Mouse (Mus musculus): ENCODE results near the gene Dlgap4. TPM values are rescaled to one million over a fixed set of nuclear protein-coding genes. Genes with fewer than 3 reads are reported as not detected.

Dlgap4 gene
- polyA plus RNA-seq, 1 experiment from 2014 or later, result 96.6 TPM

DNA sequence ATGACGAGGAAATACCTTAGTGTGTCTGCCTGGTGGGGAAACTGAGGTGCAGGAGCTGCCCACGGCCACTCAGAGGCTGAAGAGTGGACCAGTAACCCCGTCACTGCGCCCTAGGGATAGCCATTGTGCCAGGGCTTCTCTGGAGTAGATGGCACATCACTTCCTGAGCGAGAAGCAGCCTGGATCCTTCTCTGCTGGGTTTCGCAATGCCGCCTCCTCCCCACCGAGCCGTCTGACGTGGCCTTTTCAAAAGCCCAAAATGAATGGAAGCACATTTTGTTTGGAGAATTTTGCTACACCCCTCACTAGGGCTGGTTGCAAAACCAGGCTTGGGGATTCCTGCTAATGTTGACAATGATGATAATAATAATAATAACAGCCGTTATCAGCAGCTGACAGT is 4.0 kb downstream of the Dlgap4 start:
- no peak overlapping the region for H3K9ac ChIP-seq
- WGBS, result 29% methylated on average over 11 of the region's 11 CpGs
- no peak overlapping the region for H3K27ac ChIP-seq (replicated peaks)
- peaks cover 28% of the 10 kb centered on the region for H3K4me1 ChIP-seq
- H3K4me2 ChIP-seq (replicated peaks), result 0 out of 2 replicates have a peak overlapping the region, but pooled peaks have one; percentile 15
- no peaks in the 10 kb centered on the region for H3K9me3 ChIP-seq (replicated peaks)
- no peak for ATAC-seq (ENCODE audit: insufficient number of reproducible peaks, low FRiP score, low TSS enrichment, low read depth)
- no peak overlapping the region for H3K4me3 ChIP-seq (replicated peaks)
- peaks cover 52% of the 10 kb centered on the region for H3K27me3 ChIP-seq
- H3K36me3 ChIP-seq, result no peaks in the 10 kb centered on the region

DNA sequence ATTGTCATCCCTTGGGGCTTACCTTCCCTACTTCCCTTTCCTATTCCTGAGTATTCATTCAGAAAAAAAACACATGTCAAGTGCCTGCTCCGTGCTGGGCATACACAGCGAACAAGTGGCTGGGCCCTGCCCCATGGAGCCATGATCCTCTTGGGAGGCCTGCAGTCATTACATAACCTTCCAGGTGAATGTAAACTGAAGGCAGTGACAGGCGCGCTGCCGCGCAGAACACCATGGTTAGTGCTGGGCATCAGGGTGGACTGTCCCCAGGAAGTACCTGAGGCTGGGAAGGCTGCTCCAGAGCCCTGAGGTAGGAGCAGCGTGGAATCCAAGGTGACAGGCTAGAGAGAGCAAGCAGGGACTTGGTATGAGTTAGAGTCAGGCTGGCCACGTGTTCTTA is 7.4 kb downstream of the Dlgap4 start:
- no peaks in the 10 kb centered on the region for H3K36me3 ChIP-seq
- 0 out of 2 replicates have a peak, but pooled peaks cover 2% of the 10 kb centered on the region for H3K4me1 ChIP-seq
- 78% methylated on average over 8 of the region's 8 CpGs for WGBS
- H3K27ac ChIP-seq (replicated peaks), result no peak overlapping the region
- no peak for ATAC-seq (ENCODE audit: insufficient number of reproducible peaks, low FRiP score, low TSS enrichment, low read depth)
- H3K4me2 ChIP-seq (replicated peaks), result no peak overlapping the region
- no peaks in the 10 kb centered on the region for H3K9me3 ChIP-seq (replicated peaks)
- peaks cover 25% of the 10 kb centered on the region for H3K27me3 ChIP-seq
- no peak overlapping the region for H3K9ac ChIP-seq
- H3K4me3 ChIP-seq (replicated peaks), result no peak overlapping the region

- H3K4me2 ChIP-seq (replicated peaks), result no peak overlapping the region
- H3K4me3 ChIP-seq (replicated peaks), result no peak overlapping the region
- no peaks in the 10 kb centered on the region for H3K36me3 ChIP-seq
- no peak for ATAC-seq (ENCODE audit: insufficient number of reproducible peaks, low FRiP score, low TSS enrichment, low read depth)
- no peaks in the 10 kb centered on the region for H3K9me3 ChIP-seq (replicated peaks)
- WGBS, result 67% methylated on average over 5 of the region's 5 CpGs
- peaks cover 19% of the 10 kb centered on the region for H3K27me3 ChIP-seq
- no peak overlapping the region for H3K9ac ChIP-seq
- H3K27ac ChIP-seq (replicated peaks), result no peak overlapping the region
- 0 out of 2 replicates have a peak, but pooled peaks cover 2% of the 10 kb centered on the region for H3K4me1 ChIP-seq
Observed at GRCm38 (mm10) chr2:156621449-156621848, 7.9 kb downstream of the Dlgap4 start.

DNA sequence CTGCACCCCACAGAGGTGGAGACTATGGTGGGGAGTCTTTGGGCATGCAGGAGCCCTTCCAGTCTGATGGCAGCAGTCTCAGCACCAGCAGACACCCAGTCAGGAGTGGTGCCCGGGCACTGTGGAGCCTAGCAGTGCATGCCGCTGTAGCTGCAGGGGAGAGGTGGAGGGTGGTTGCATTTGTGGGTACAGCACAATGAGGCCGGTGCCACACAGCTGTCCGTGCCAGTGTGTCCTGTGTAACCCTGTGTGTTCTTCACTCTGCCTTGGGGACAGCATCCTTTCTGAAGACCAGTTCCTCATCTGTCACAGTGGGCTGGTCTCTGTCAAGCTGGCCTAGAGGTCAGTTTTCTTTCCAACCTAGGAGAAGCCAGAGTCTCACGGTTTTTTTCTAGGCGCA is 8.7 kb downstream of the Dlgap4 start:
- H3K9ac ChIP-seq, result no peak overlapping the region
- WGBS, result 88% methylated on average over 6 of the region's 6 CpGs
- no peaks in the 10 kb centered on the region for H3K36me3 ChIP-seq
- H3K27me3 ChIP-seq, result peaks cover 11% of the 10 kb centered on the region
- no peak overlapping the region for H3K4me2 ChIP-seq (replicated peaks)
- H3K27ac ChIP-seq (replicated peaks), result no peak overlapping the region
- H3K4me3 ChIP-seq (replicated peaks), result no peak overlapping the region
- ATAC-seq (ENCODE audit: insufficient number of reproducible peaks, low FRiP score, low TSS enrichment, low read depth), result no peak
- no peaks in the 10 kb centered on the region for H3K4me1 ChIP-seq
- H3K9me3 ChIP-seq (replicated peaks), result no peaks in the 10 kb centered on the region

DNA sequence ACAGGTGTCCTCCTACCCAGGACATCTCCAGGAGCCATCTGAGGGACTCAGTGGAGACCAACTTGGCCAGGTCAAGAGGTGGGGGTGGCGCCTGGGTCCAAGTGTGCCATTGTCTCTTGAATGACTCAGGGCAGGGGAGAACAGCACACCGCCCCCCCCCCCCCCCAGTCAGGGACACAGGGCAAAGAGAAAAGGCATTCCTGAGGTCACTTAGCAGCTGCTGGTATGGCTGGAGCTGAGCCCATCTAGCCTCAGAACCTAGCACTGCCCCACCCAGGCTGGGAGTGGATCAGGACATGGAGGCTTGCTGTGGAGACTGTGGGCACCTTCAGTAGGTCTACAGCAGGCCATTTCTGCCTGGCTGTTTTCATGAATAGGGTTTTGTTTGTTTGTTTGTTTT is 9.7 kb downstream of the Dlgap4 start:
- Histone ChIP-seq H3K36me3 (no peaks in the 10 kb centered on the region), H3K4me1 (no peaks in the 10 kb centered on the region), H3K9ac (no peak overlapping the region), H3K4me2 (replicated peaks) (no peak overlapping the region), H3K27me3 (peaks cover 8% of the 10 kb centered on the region; the same call in 1 of the 2 replicates), H3K4me3 (replicated peaks) (no peak overlapping the region), H3K27ac (replicated peaks) (no peak overlapping the region), H3K9me3 (replicated peaks) (no peaks in the 10 kb centered on the region)
- WGBS, result 87% methylated on average over 2 of the region's 2 CpGs
- ATAC-seq (ENCODE audit: insufficient number of reproducible peaks, low FRiP score, low TSS enrichment, low read depth), result no peak

GRCm38 (mm10) chr2:156625307-156625706 is 11.8 kb downstream of the Dlgap4 start:
- H3K4me2 ChIP-seq (replicated peaks), result no peak overlapping the region
- peaks cover 2% of the 10 kb centered on the region; the same call in 1 of the 2 replicates for H3K9me3 ChIP-seq (replicated peaks)
- no peaks in the 10 kb centered on the region for H3K4me1 ChIP-seq
- no peak overlapping the region for H3K27ac ChIP-seq (replicated peaks)
- H3K36me3 ChIP-seq, result no peaks in the 10 kb centered on the region
- 86% methylated on average over 18 of the region's 18 CpGs for WGBS
- no peak for ATAC-seq (ENCODE audit: insufficient number of reproducible peaks, low FRiP score, low TSS enrichment, low read depth)
- H3K4me3 ChIP-seq (replicated peaks), result no peak overlapping the region
- no peak overlapping the region for H3K9ac ChIP-seq
- no peaks in the 10 kb centered on the region for H3K27me3 ChIP-seq

- Histone ChIP-seq H3K4me2 (replicated peaks) (no peak overlapping the region), H3K9me3 (replicated peaks) (peaks cover 3% of the 10 kb centered on the region; the same call in 1 of the 2 replicates), H3K4me3 (replicated peaks) (no peak overlapping the region), H3K9ac (no peak overlapping the region), H3K27me3 (no peaks in the 10 kb centered on the region), H3K36me3 (no peaks in the 10 kb centered on the region), H3K27ac (replicated peaks) (no peak overlapping the region), H3K4me1 (no peaks in the 10 kb centered on the region)
- 86% methylated on average over 9 of the region's 9 CpGs for WGBS
- no peak for ATAC-seq (ENCODE audit: insufficient number of reproducible peaks, low FRiP score, low TSS enrichment, low read depth)
Observed at GRCm38 (mm10) chr2:156626119-156626518, 12.6 kb downstream of the Dlgap4 start.

DNA sequence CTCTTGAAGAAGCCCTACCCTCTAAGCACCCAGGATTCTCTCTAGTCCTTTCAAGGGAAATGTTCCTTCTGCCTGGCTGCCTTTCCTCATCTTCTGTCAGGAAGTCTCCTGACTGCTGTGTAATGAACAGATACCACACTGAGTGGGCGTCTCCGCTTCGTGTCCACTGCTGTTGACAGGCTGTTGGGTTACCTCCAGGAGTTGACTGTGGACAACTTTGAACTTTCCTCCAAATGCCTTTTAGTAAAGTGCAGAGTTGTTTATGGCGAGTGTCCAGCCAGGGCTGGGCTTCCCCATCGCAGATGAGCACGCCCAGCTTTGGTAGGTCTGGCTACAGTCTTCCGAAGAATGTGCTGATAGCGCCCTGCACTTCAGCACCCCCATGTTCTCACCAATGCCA is 13.0 kb downstream of the Dlgap4 start:
- no peak overlapping the region for H3K9ac ChIP-seq
- no peaks in the 10 kb centered on the region for H3K4me1 ChIP-seq
- H3K27me3 ChIP-seq, result no peaks in the 10 kb centered on the region
- no peak for ATAC-seq (ENCODE audit: insufficient number of reproducible peaks, low FRiP score, low TSS enrichment, low read depth)
- 83% methylated on average over 8 of the region's 8 CpGs for WGBS
- H3K9me3 ChIP-seq (replicated peaks), result peaks cover 3% of the 10 kb centered on the region; the same call in 1 of the 2 replicates
- no peaks in the 10 kb centered on the region for H3K36me3 ChIP-seq
- no peak overlapping the region for H3K4me2 ChIP-seq (replicated peaks)
- H3K4me3 ChIP-seq (replicated peaks), result no peak overlapping the region
- H3K27ac ChIP-seq (replicated peaks), result no peak overlapping the region

DNA sequence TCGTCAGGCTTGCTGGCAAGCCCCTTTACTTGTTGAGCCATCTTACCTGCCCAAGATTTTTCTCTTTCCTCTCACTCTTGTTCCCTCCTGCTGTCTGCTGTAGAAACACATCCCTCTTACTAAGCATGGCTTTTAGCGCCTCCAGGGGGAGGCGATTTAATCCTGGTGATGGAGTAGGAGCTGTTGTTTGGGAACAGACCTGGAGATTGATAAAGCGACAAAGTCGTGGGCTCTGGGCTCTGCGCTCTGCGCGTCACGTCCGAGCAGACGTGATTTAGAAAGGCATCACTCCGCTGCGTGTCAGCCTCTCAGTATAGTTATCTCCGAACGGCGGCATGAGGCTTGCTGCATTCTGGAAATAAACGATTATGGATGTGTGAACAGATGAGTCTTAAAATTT is 14.4 kb downstream of the Dlgap4 start:
- H3K9me3 ChIP-seq (replicated peaks), result peaks cover 3% of the 10 kb centered on the region; the same call in 1 of the 2 replicates
- 81% methylated on average over 17 of the region's 17 CpGs for WGBS
- ATAC-seq (ENCODE audit: insufficient number of reproducible peaks, low FRiP score, low TSS enrichment, low read depth), result no peak
- H3K27ac ChIP-seq (replicated peaks), result no peak overlapping the region
- no peak overlapping the region for H3K4me3 ChIP-seq (replicated peaks)
- H3K36me3 ChIP-seq, result no peaks in the 10 kb centered on the region
- H3K4me2 ChIP-seq (replicated peaks), result no peak overlapping the region
- H3K27me3 ChIP-seq, result no peaks in the 10 kb centered on the region
- no peak overlapping the region for H3K9ac ChIP-seq
- no peaks in the 10 kb centered on the region for H3K4me1 ChIP-seq

GRCm38 (mm10) chr2:156630288-156630687 is 16.8 kb downstream of the Dlgap4 start:
- WGBS, result 78% methylated on average over 1 of the region's 1 CpGs
- H3K4me1 ChIP-seq, result no peaks in the 10 kb centered on the region
- no peak overlapping the region for H3K4me2 ChIP-seq (replicated peaks)
- no peak overlapping the region for H3K9ac ChIP-seq
- ATAC-seq (ENCODE audit: insufficient number of reproducible peaks, low FRiP score, low TSS enrichment, low read depth), result no peak
- H3K4me3 ChIP-seq (replicated peaks), result no peak overlapping the region
- H3K36me3 ChIP-seq, result no peaks in the 10 kb centered on the region
- no peaks in the 10 kb centered on the region for H3K27me3 ChIP-seq
- no peak overlapping the region for H3K27ac ChIP-seq (replicated peaks)
- H3K9me3 ChIP-seq (replicated peaks), result peaks cover 3% of the 10 kb centered on the region; the same call in 1 of the 2 replicates

GRCm38 (mm10) chr2:156632721-156633120 is 19.2 kb downstream of the Dlgap4 start:
- Histone ChIP-seq H3K4me3 (replicated peaks) (no peak overlapping the region), H3K9me3 (replicated peaks) (peaks cover 3% of the 10 kb centered on the region; the same call in 1 of the 2 replicates), H3K4me1 (no peaks in the 10 kb centered on the region), H3K27me3 (no peaks in the 10 kb centered on the region), H3K36me3 (no peaks in the 10 kb centered on the region), H3K4me2 (replicated peaks) (no peak overlapping the region), H3K9ac (no peak overlapping the region), H3K27ac (replicated peaks) (no peak overlapping the region)
- 78% methylated on average over 9 of the region's 9 CpGs for WGBS
- ATAC-seq (ENCODE audit: insufficient number of reproducible peaks, low FRiP score, low TSS enrichment, low read depth), result no peak

DNA sequence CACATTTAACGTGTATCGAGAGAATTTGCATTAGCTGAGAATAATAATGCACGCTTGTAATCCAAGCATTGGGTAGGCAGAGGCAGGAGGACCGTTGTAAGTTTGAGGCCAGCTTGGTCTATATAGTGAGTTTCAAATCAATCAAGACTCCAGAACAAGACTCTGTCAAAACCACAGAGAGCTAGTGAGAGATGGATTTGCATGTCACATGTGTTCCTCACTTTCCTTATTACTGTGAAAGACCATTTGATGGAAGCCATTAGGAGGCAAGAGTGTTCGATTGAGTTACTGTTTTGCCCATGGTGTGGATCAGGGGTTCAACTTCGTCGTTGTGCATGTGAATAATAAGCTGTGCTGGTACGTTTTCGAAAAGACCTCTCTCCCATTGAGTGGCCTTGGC is 21.6 kb downstream of the Dlgap4 start:
- Histone ChIP-seq H3K9me3 (replicated peaks) (peaks cover 3% of the 10 kb centered on the region; the same call in 1 of the 2 replicates), H3K4me3 (replicated peaks) (no peak overlapping the region), H3K4me1 (no peaks in the 10 kb centered on the region), H3K27ac (replicated peaks) (no peak overlapping the region), H3K27me3 (no peaks in the 10 kb centered on the region), H3K4me2 (replicated peaks) (no peak overlapping the region), H3K36me3 (no peaks in the 10 kb centered on the region), H3K9ac (no peak overlapping the region)
- ATAC-seq (ENCODE audit: insufficient number of reproducible peaks, low FRiP score, low TSS enrichment, low read depth), result no peak
- WGBS, result 85% methylated on average over 9 of the region's 9 CpGs
